Mouse (Mus musculus): Measurements from ENCODE around the gene Fam111a. TPM values are rescaled to one million over a fixed set of nuclear protein-coding genes. Genes with fewer than 3 reads are reported as not detected.

Fam111a gene
- total RNA-seq, 2 experiments from 2014 or later, result 72.8 to 118 TPM

GRCm38 (mm10) chr19:12550005-12550942, 4.7 kb downstream of the Fam111a start:
- no peak for ATAC-seq (replicated peaks; ENCODE audit: low FRiP score, low TSS enrichment, poor library complexity, severe bottlenecking)

GRCm38 (mm10) chr19:12556293-12556692, 10.8 kb downstream of the Fam111a start:
- no peak for ATAC-seq (replicated peaks; ENCODE audit: low FRiP score, low TSS enrichment, poor library complexity, severe bottlenecking)

GRCm38 (mm10) chr19:12558219-12558618, 12.7 kb downstream of the Fam111a start:
- ATAC-seq (replicated peaks; ENCODE audit: low FRiP score, low TSS enrichment, poor library complexity, severe bottlenecking), result no peak

GRCm38 (mm10) chr19:12564197-12564596, 18.7 kb downstream of the Fam111a start:
- no peak for ATAC-seq (replicated peaks; ENCODE audit: low FRiP score, low TSS enrichment, poor library complexity, severe bottlenecking)

GRCm38 (mm10) chr19:12567011-12567410, 21.5 kb downstream of the Fam111a start:
- no peak for ATAC-seq (replicated peaks; ENCODE audit: low FRiP score, low TSS enrichment, poor library complexity, severe bottlenecking)

- ATAC-seq (replicated peaks; ENCODE audit: low FRiP score, low TSS enrichment, poor library complexity, severe bottlenecking), result no peak
These were observed 25.3 kb downstream of the Fam111a start for GRCm38 (mm10) chr19:12570866-12571265.

- ATAC-seq (replicated peaks; ENCODE audit: low FRiP score, low TSS enrichment, poor library complexity, severe bottlenecking), result no peak
These were observed 26.1 kb downstream of the Fam111a start for GRCm38 (mm10) chr19:12571687-12572086.

- no peak for ATAC-seq (replicated peaks; ENCODE audit: low FRiP score, low TSS enrichment, poor library complexity, severe bottlenecking)
These were observed 27.2 kb downstream of the Fam111a start for GRCm38 (mm10) chr19:12572614-12573265.

- peak; percentile 99 for ATAC-seq (replicated peaks; ENCODE audit: low FRiP score, low TSS enrichment, poor library complexity, severe bottlenecking)
These were observed 27.9 kb downstream of the Fam111a start for GRCm38 (mm10) chr19:12573266-12574011.

- peak; percentile 27 for ATAC-seq (replicated peaks; ENCODE audit: low FRiP score, low TSS enrichment, poor library complexity, severe bottlenecking)
These were observed 28.5 kb downstream of the Fam111a start for GRCm38 (mm10) chr19:12574012-12574407.

- ATAC-seq (replicated peaks; ENCODE audit: low FRiP score, low TSS enrichment, poor library complexity, severe bottlenecking), result peak; percentile 66
These were observed 29.6 kb downstream of the Fam111a start for GRCm38 (mm10) chr19:12575107-12575506.

- ATAC-seq (replicated peaks; ENCODE audit: low FRiP score, low TSS enrichment, poor library complexity, severe bottlenecking), result no peak
These were observed 30.0 kb downstream of the Fam111a start for GRCm38 (mm10) chr19:12575514-12575913.

GRCm38 (mm10) chr19:12576639-12577038, 31.1 kb downstream of the Fam111a start:
- no peak for ATAC-seq (replicated peaks; ENCODE audit: low FRiP score, low TSS enrichment, poor library complexity, severe bottlenecking)

GRCm38 (mm10) chr19:12585310-12585709, 39.8 kb downstream of the Fam111a start:
- no peak for ATAC-seq (replicated peaks; ENCODE audit: low FRiP score, low TSS enrichment, poor library complexity, severe bottlenecking)

- peak; percentile 77 for ATAC-seq (replicated peaks; ENCODE audit: low FRiP score, low TSS enrichment, poor library complexity, severe bottlenecking)
These were observed 46.4 kb downstream of the Fam111a start for GRCm38 (mm10) chr19:12591908-12592307.

GRCm38 (mm10) chr19:12595135-12595529, 49.6 kb downstream of the Fam111a start:
- no peak for ATAC-seq (replicated peaks; ENCODE audit: low FRiP score, low TSS enrichment, poor library complexity, severe bottlenecking)

GRCm38 (mm10) chr19:12595530-12596289, 50.2 kb downstream of the Fam111a start:
- ATAC-seq (replicated peaks; ENCODE audit: low FRiP score, low TSS enrichment, poor library complexity, severe bottlenecking), result peak; percentile 95

GRCm38 (mm10) chr19:12596290-12597072, 50.9 kb downstream of the Fam111a start:
- no peak; the same call in 1 of the 2 replicates for ATAC-seq (replicated peaks; ENCODE audit: low FRiP score, low TSS enrichment, poor library complexity, severe bottlenecking)

- no peak for ATAC-seq (replicated peaks; ENCODE audit: low FRiP score, low TSS enrichment, poor library complexity, severe bottlenecking)
These were observed 51.5 kb downstream of the Fam111a start for GRCm38 (mm10) chr19:12597073-12597405.

All from megakaryocyte-erythroid progenitor cell, adult 5-6 weeks (primary cell).